In genomic region chr9:3022316-3023008, GRCm38 (mm10) we compare ENCODE assay signal across 12 mouse cellular contexts. TPM values are rescaled to one million over a fixed set of nuclear protein-coding genes. Genes with fewer than 3 reads are reported as not detected.
DNase-seq lines count a peak whose midpoint lies in the region; ATAC-seq and TF ChIP-seq lines count a peak whose summit lies in the region.
"Not testable (repeated sequence)": the region's sequence is repeated elsewhere in the genome, so short reads cannot be mapped to it uniquely, and the experiment has no call there.
"Had no signal": no experiment of that assay in that cellular context is flagged by ENCODE, and none has a peak within 500 bp of the region (broad histone marks: within the 10 kb centered on the region; RNA-seq: fewer than 3 reads in every experiment).

No protein-coding gene starts in this region.

- not testable (repeated sequence) for H3K9ac ChIP-seq in hindbrain, embryonic 11.5 days (ENCODE audit: low read depth, low read length); lung, postnatal 0 days (replicated peaks; ENCODE audit: low read depth)

- not testable (repeated sequence) for H3K4me2 ChIP-seq in hindbrain, embryonic 11.5 days (replicated peaks; ENCODE audit: low read depth, low read length); lung, postnatal 0 days (replicated peaks; ENCODE audit: low read depth, low read length)

- H3K27ac ChIP-seq in hindbrain, embryonic 11.5 days (ENCODE audit: low read depth, low read length); lung, postnatal 0 days (ENCODE audit: low read length): not testable (repeated sequence)

- TF ChIP-seq CTCF in lung, postnatal 0 days (IDR thresholded peaks at IDR 0.05) = not testable (repeated sequence)

- H3K27me3 ChIP-seq in hindbrain, embryonic 11.5 days (ENCODE audit: control insufficient read depth, insufficient read depth, low read length); lung, postnatal 0 days (replicated peaks; ENCODE audit: insufficient read depth, low read length): not testable (repeated sequence)

- H3K4me1 ChIP-seq in hindbrain, embryonic 11.5 days (replicated peaks; ENCODE audit: control insufficient read depth, insufficient read depth, low read length); lung, postnatal 0 days (ENCODE audit: insufficient read depth, low read depth, low read length): not testable (repeated sequence)

- DNase-seq in CD8-positive naive resting alpha-beta T cell, adult 2 months (ENCODE audit: low read depth in 2 of 2, low spot score in 2 of 2) = peak; percentile 90 to 92
- DNase-seq in cerebellum, adult 11 months = peak; percentile 35
- peak; percentile 84 to 86 for DNase-seq in frontal cortex, adult 2 months (ENCODE audit: extremely low spot score in 1 of 2, low spot score in 1 of 2)
- DNase-seq in hindbrain, embryonic 11.5 days (ENCODE audit: low spot score) = peak; percentile 33
- DNase-seq in layer of hippocampus, postnatal 14 days (ENCODE audit: low spot score in 2 of 2) = peak; percentile 21 to 85
- peak; percentile 4 for DNase-seq in lung, postnatal 0 days (ENCODE audit: low spot score)
- peak; percentile 36 for DNase-seq in retina, postnatal 1 day
- peak; percentile 46 for DNase-seq in thymus, postnatal 25 days

- ATAC-seq in hindbrain, embryonic 11.5 days (ENCODE audit: low FRiP score); lung, postnatal 0 days: not testable (repeated sequence)

- not testable (repeated sequence) for TF ChIP-seq EP300 in lung, postnatal 0 days (IDR thresholded peaks at IDR 0.05)

- H3K4me3 ChIP-seq in hindbrain, embryonic 11.5 days (ENCODE audit: low read depth, low read length); lung, postnatal 0 days (ENCODE audit: low read depth, low read length): not testable (repeated sequence)

- not testable (repeated sequence) for H3K9me3 ChIP-seq in hindbrain, embryonic 11.5 days (ENCODE audit: control insufficient read depth, low read length); lung, postnatal 0 days (ENCODE audit: low read length)

- 74% methylated on average over 9 of the region's 13 CpGs for WGBS in hindbrain, embryonic 11.5 days
- WGBS in lung, postnatal 0 days = 72% methylated on average over 9 of the region's 13 CpGs

- H3K36me3 ChIP-seq in hindbrain, embryonic 11.5 days (ENCODE audit: control insufficient read depth, insufficient read depth, low read length); lung, postnatal 0 days (ENCODE audit: insufficient read depth, low read length): not testable (repeated sequence)

RNA-seq across cellular contexts. Expression of gene Gm10718, which starts 0.9 kb away (rescaled TPM):
- 0.26 and 0.32 TPM in 2 replicates for polyA plus RNA-seq in frontal cortex, adult 2 months (2012; rRNA removed)
- 0.75 and 1.2 TPM in 2 replicates for polyA plus RNA-seq in hindbrain, embryonic 11.5 days (2014; fragmentation: Nextera tagmentation; extraction: Ambion mirVana)
- 1 to 10 TPM in 1 of 2 experiments, under 1 TPM in 1; 0.69 to 2.2 TPM for total RNA-seq in layer of hippocampus, postnatal 14 days (2021)
- 1.6 and 2.9 TPM in 2 replicates for polyA plus RNA-seq in lung, postnatal 0 days (2015; fragmentation: Nextera tagmentation; extraction: Ambion mirVana)
- polyA plus RNA-seq: liver, embryonic 15.5 days had no signal

RNA-seq across cellular contexts. Expression of gene Gm10717, which starts 2.8 kb away (rescaled TPM):
- not detected in 2 replicates for polyA plus RNA-seq in frontal cortex, adult 2 months (2012; rRNA removed)
- 0.88 and 1.1 TPM in 2 replicates for polyA plus RNA-seq in hindbrain, embryonic 11.5 days (2014; fragmentation: Nextera tagmentation; extraction: Ambion mirVana)
- under 1 TPM in 1 of 2 experiments, not detected in 1; 0.91 TPM for total RNA-seq in layer of hippocampus, postnatal 14 days (2021)
- polyA plus RNA-seq in lung, postnatal 0 days (2015; fragmentation: Nextera tagmentation; extraction: Ambion mirVana) = 1.1 and 1.8 TPM in 2 replicates
- total RNA-seq: ES-E14 had no signal
- polyA plus RNA-seq: liver, embryonic 15.5 days had no signal

RNA-seq across cellular contexts. Expression of gene Gm10719, which starts 5.3 kb away (rescaled TPM):
- polyA plus RNA-seq in frontal cortex, adult 2 months (2012; rRNA removed) = not detected in 2 replicates
- not detected in 2 replicates for polyA plus RNA-seq in hindbrain, embryonic 11.5 days (2014; fragmentation: Nextera tagmentation; extraction: Ambion mirVana)
- total RNA-seq in layer of hippocampus, postnatal 14 days (2021) = 1 to 10 TPM; 1.2 to 1.8 TPM
- polyA plus RNA-seq in lung, postnatal 0 days (2015; fragmentation: Nextera tagmentation; extraction: Ambion mirVana) = 0.83 and 1.2 TPM in 2 replicates
- polyA plus RNA-seq: liver, embryonic 15.5 days had no signal

RNA-seq across cellular contexts. Expression of gene Gm10720, which starts 7.0 kb away (rescaled TPM):
- polyA plus RNA-seq in frontal cortex, adult 2 months (2012; rRNA removed) = not detected in 2 replicates
- polyA plus RNA-seq in hindbrain, embryonic 11.5 days (2014; fragmentation: Nextera tagmentation; extraction: Ambion mirVana) = not detected in 2 replicates
- total RNA-seq in layer of hippocampus, postnatal 14 days (2021) = not detected
- not detected in 2 replicates for polyA plus RNA-seq in lung, postnatal 0 days (2015; fragmentation: Nextera tagmentation; extraction: Ambion mirVana)
- polyA plus RNA-seq: inflammation-experienced regulatory T-cells, adult 6 months; liver, embryonic 15.5 days; neural tube, embryonic 12.5 days had no signal

RNA-seq across cellular contexts. Expression of gene Gm10721, which starts 9.5 kb away (rescaled TPM):
- not detected in 2 replicates for polyA plus RNA-seq in frontal cortex, adult 2 months (2012; rRNA removed)
- polyA plus RNA-seq in hindbrain, embryonic 11.5 days (2014; fragmentation: Nextera tagmentation; extraction: Ambion mirVana) = not detected in 2 replicates
- total RNA-seq in layer of hippocampus, postnatal 14 days (2021) = under 1 TPM in 1 of 2 experiments, not detected in 1; 0.78 TPM
- polyA plus RNA-seq in lung, postnatal 0 days (2015; fragmentation: Nextera tagmentation; extraction: Ambion mirVana) = 0.36 TPM in 1 of 2 replicates, not detected in the other
- polyA plus RNA-seq: liver, embryonic 15.5 days; neural tube, embryonic 12.5 days had no signal

Comparison
In these comparisons a context has a peak if more than half of its experiments do, and no peak if none do; other contexts are left out.
1. DNase-seq: peak in every context shown above with its lines; median percentile 91 in CD8-positive naive resting alpha-beta T cell, adult 2 months; 85 in frontal cortex, adult 2 months; 53 in layer of hippocampus, postnatal 14 days; 46 in thymus, postnatal 25 days; 36 in retina, postnatal 1 day; 35 in cerebellum, adult 11 months; 33 in hindbrain, embryonic 11.5 days; 4 in lung, postnatal 0 days.